Mouse (Mus musculus): ENCODE measurements around the gene Foxg1.

Foxg1 gene

GRCm38 (mm10) chr12:49382565-49383520 lies at the start of gene Foxg1:
Gene Foxg1, plus strand, starts transcription at chr12:49382660.
- no peaks in the 10 kb centered on the region for H3K36me3 ChIP-seq (ENCODE audit: insufficient read depth, low read length)
- peaks cover 72% of the 10 kb centered on the region for H3K27me3 ChIP-seq (ENCODE audit: insufficient read depth, low read length)
- H3K9me3 ChIP-seq (ENCODE audit: low read length), result no peaks in the 10 kb centered on the region
- H3K4me3 ChIP-seq (replicated peaks; ENCODE audit: low read length), result peak within 1 kb of the TSS; percentile 81
- TF ChIP-seq NANOG (IDR thresholded peaks at IDR 0.05; ENCODE audit: borderline replicate concordance, low read length) (no peak), CTCF (conservative IDR thresholded peaks at IDR 0.05; ENCODE audit: low read length) (no peak), POU5F1 (IDR thresholded peaks at IDR 0.05; ENCODE audit: borderline replicate concordance, low read length) (no peak)
- peaks cover 21% of the 10 kb centered on the region for H3K4me1 ChIP-seq (replicated peaks; ENCODE audit: low read depth, low read length)

GRCm38 (mm10) chr12:49349697-49350096 lies 32.8 kb upstream of the Foxg1 start:
- Histone ChIP-seq H3K4me3 (replicated peaks; ENCODE audit: low read length) (no peak overlapping the region), H3K4me1 (replicated peaks; ENCODE audit: low read depth, low read length) (no peaks in the 10 kb centered on the region), H3K27me3 (ENCODE audit: insufficient read depth, low read length) (no peaks in the 10 kb centered on the region), H3K36me3 (ENCODE audit: insufficient read depth, low read length) (no peaks in the 10 kb centered on the region), H3K9me3 (ENCODE audit: low read length) (peaks cover 53% of the 10 kb centered on the region)
- TF ChIP-seq NANOG (IDR thresholded peaks at IDR 0.05; ENCODE audit: borderline replicate concordance, low read length), result no peak
- no peak for TF ChIP-seq CTCF (conservative IDR thresholded peaks at IDR 0.05; ENCODE audit: low read length)
- no peak for TF ChIP-seq POU5F1 (IDR thresholded peaks at IDR 0.05; ENCODE audit: borderline replicate concordance, low read length)

- peaks cover under 1% of the 10 kb centered on the region; the same call in 1 of the 2 replicates for H3K4me1 ChIP-seq (replicated peaks; ENCODE audit: low read depth, low read length)
- TF ChIP-seq CTCF (conservative IDR thresholded peaks at IDR 0.05; ENCODE audit: low read length) (peak; percentile 31), POU5F1 (IDR thresholded peaks at IDR 0.05; ENCODE audit: borderline replicate concordance, low read length) (no peak)
- H3K27me3 ChIP-seq (ENCODE audit: insufficient read depth, low read length), result peaks cover 24% of the 10 kb centered on the region
- H3K4me3 ChIP-seq (replicated peaks; ENCODE audit: low read length), result no peak overlapping the region
- H3K36me3 ChIP-seq (ENCODE audit: insufficient read depth, low read length), result no peaks in the 10 kb centered on the region
- H3K9me3 ChIP-seq (ENCODE audit: low read length), result no peaks in the 10 kb centered on the region
Measured at GRCm38 (mm10) chr12:49368931-49369330, 13.5 kb upstream of the Foxg1 start.

- TF ChIP-seq NANOG (IDR thresholded peaks at IDR 0.05; ENCODE audit: borderline replicate concordance, low read length) (no peak), CTCF (conservative IDR thresholded peaks at IDR 0.05; ENCODE audit: low read length) (peak; percentile 17), POU5F1 (IDR thresholded peaks at IDR 0.05; ENCODE audit: borderline replicate concordance, low read length) (no peak)
- Histone ChIP-seq H3K9me3 (ENCODE audit: low read length) (no peaks in the 10 kb centered on the region), H3K4me1 (replicated peaks; ENCODE audit: low read depth, low read length) (peaks cover 4% of the 10 kb centered on the region; the same call in 1 of the 2 replicates), H3K27me3 (ENCODE audit: insufficient read depth, low read length) (peaks cover 51% of the 10 kb centered on the region), H3K36me3 (ENCODE audit: insufficient read depth, low read length) (no peaks in the 10 kb centered on the region), H3K4me3 (replicated peaks; ENCODE audit: low read length) (no peak overlapping the region)
Measured at GRCm38 (mm10) chr12:49372170-49372569, 10.3 kb upstream of the Foxg1 start.

- no peaks in the 10 kb centered on the region for H3K9me3 ChIP-seq (ENCODE audit: low read length)
- no peak for TF ChIP-seq NANOG (IDR thresholded peaks at IDR 0.05; ENCODE audit: borderline replicate concordance, low read length)
- no peak for TF ChIP-seq CTCF (conservative IDR thresholded peaks at IDR 0.05; ENCODE audit: low read length)
- no peak for TF ChIP-seq POU5F1 (IDR thresholded peaks at IDR 0.05; ENCODE audit: borderline replicate concordance, low read length)
- H3K36me3 ChIP-seq (ENCODE audit: insufficient read depth, low read length), result no peaks in the 10 kb centered on the region
- H3K27me3 ChIP-seq (ENCODE audit: insufficient read depth, low read length), result peaks cover 61% of the 10 kb centered on the region
- H3K4me1 ChIP-seq (replicated peaks; ENCODE audit: low read depth, low read length), result peaks cover 10% of the 10 kb centered on the region; the same call in 1 of the 2 replicates
- no peak overlapping the region for H3K4me3 ChIP-seq (replicated peaks; ENCODE audit: low read length)
Measured at GRCm38 (mm10) chr12:49373176-49373575, 9.3 kb upstream of the Foxg1 start.

- no peaks in the 10 kb centered on the region for H3K36me3 ChIP-seq (ENCODE audit: insufficient read depth, low read length)
- TF ChIP-seq NANOG (IDR thresholded peaks at IDR 0.05; ENCODE audit: borderline replicate concordance, low read length) (no peak), CTCF (conservative IDR thresholded peaks at IDR 0.05; ENCODE audit: low read length) (no peak), POU5F1 (IDR thresholded peaks at IDR 0.05; ENCODE audit: borderline replicate concordance, low read length) (no peak)
- H3K4me1 ChIP-seq (replicated peaks; ENCODE audit: low read depth, low read length), result peaks cover 10% of the 10 kb centered on the region; the same call in 1 of the 2 replicates
- H3K27me3 ChIP-seq (ENCODE audit: insufficient read depth, low read length), result peaks cover 70% of the 10 kb centered on the region
- no peaks in the 10 kb centered on the region for H3K9me3 ChIP-seq (ENCODE audit: low read length)
- peak overlapping the region; percentile 66 for H3K4me3 ChIP-seq (replicated peaks; ENCODE audit: low read length)
Measured at GRCm38 (mm10) chr12:49373821-49374605, 8.4 kb upstream of the Foxg1 start.

GRCm38 (mm10) chr12:49374606-49374995 lies 7.9 kb upstream of the Foxg1 start:
- H3K9me3 ChIP-seq (ENCODE audit: low read length), result no peaks in the 10 kb centered on the region
- H3K27me3 ChIP-seq (ENCODE audit: insufficient read depth, low read length), result peaks cover 75% of the 10 kb centered on the region
- peaks cover 10% of the 10 kb centered on the region; the same call in 1 of the 2 replicates for H3K4me1 ChIP-seq (replicated peaks; ENCODE audit: low read depth, low read length)
- peak overlapping the region; percentile 66 for H3K4me3 ChIP-seq (replicated peaks; ENCODE audit: low read length)
- H3K36me3 ChIP-seq (ENCODE audit: insufficient read depth, low read length), result no peaks in the 10 kb centered on the region
- TF ChIP-seq POU5F1 (IDR thresholded peaks at IDR 0.05; ENCODE audit: borderline replicate concordance, low read length) (no peak), CTCF (conservative IDR thresholded peaks at IDR 0.05; ENCODE audit: low read length) (peak; percentile 78)

All from E14TG2a.4 (cell line).